Mouse (Mus musculus) ES-E14 (cell line): ENCODE measurements around the gene Mkks.

Source experiments
- CHD2 ChIP-seq: IDR thresholded peaks from 2 replicates; pipeline ENCODE4 v1.6.1; 2014; ENCODE audit warnings: mild to moderate bottlenecking, low read depth, low read length, inconsistent platforms
- ZNF384 ChIP-seq: IDR thresholded peaks from 2 replicates; pipeline ENCODE4 v1.6.1; 2012; ENCODE audit warnings: low read depth, low read length, inconsistent platforms

GRCm38 (mm10) chr2:136837994-136838393 is 53.2 kb downstream of the Mkks start:
- TF ChIP-seq ZNF384 (no peak), CHD2 (no peak)
